Mouse (Mus musculus): ENCODE data around the gene Gm4353.
"Not testable (repeated sequence)": the region's sequence is repeated elsewhere in the genome, so short reads cannot be mapped to it uniquely, and the experiment has no call there.

The Gm4353 gene

GRCm38 (mm10) chr7:116084366-116084765 lies at the start of gene Gm4353:
Gene Gm4353, minus strand, starts transcription at chr7:116084635.
- DNase-seq (ENCODE audit: low spot score), result not testable (repeated sequence)

- DNase-seq (ENCODE audit: low spot score), result peak; percentile 70
These were observed 47.6 kb upstream of the Gm4353 start for GRCm38 (mm10) chr7:116132078-116132477.

GRCm38 (mm10) chr7:116131390-116131789 lies 47.0 kb upstream of the Gm4353 start:
- no peak for DNase-seq (ENCODE audit: low spot score)

- DNase-seq (ENCODE audit: low spot score), result no peak
These were observed 44.9 kb upstream of the Gm4353 start for GRCm38 (mm10) chr7:116129374-116129773.

GRCm38 (mm10) chr7:116128286-116128685 lies 43.9 kb upstream of the Gm4353 start:
- DNase-seq (ENCODE audit: low spot score), result no peak

GRCm38 (mm10) chr7:116127052-116127451 lies 42.6 kb upstream of the Gm4353 start:
- no peak for DNase-seq (ENCODE audit: low spot score)

- no peak for DNase-seq (ENCODE audit: low spot score)
These were observed 41.2 kb upstream of the Gm4353 start for GRCm38 (mm10) chr7:116125671-116126070.

GRCm38 (mm10) chr7:116124057-116124456 lies 39.6 kb upstream of the Gm4353 start:
- no peak for DNase-seq (ENCODE audit: low spot score)

GRCm38 (mm10) chr7:116123597-116123985 lies 39.2 kb upstream of the Gm4353 start:
- no peak for DNase-seq (ENCODE audit: low spot score)

GRCm38 (mm10) chr7:116122981-116123596 lies 38.7 kb upstream of the Gm4353 start:
- DNase-seq (ENCODE audit: low spot score), result no peak

GRCm38 (mm10) chr7:116121202-116121601 lies 36.8 kb upstream of the Gm4353 start:
- no peak for DNase-seq (ENCODE audit: low spot score)

- no peak for DNase-seq (ENCODE audit: low spot score)
These were observed 36.3 kb upstream of the Gm4353 start for GRCm38 (mm10) chr7:116120737-116121136.

GRCm38 (mm10) chr7:116119306-116119857 lies 34.9 kb upstream of the Gm4353 start:
- no peak for DNase-seq (ENCODE audit: low spot score)

- DNase-seq (ENCODE audit: low spot score), result no peak
These were observed 31.6 kb upstream of the Gm4353 start for GRCm38 (mm10) chr7:116115991-116116390.

- DNase-seq (ENCODE audit: low spot score), result no peak
These were observed 30.9 kb upstream of the Gm4353 start for GRCm38 (mm10) chr7:116115216-116115930.

GRCm38 (mm10) chr7:116111546-116111945 lies 27.1 kb upstream of the Gm4353 start:
- DNase-seq (ENCODE audit: low spot score), result no peak

- no peak for DNase-seq (ENCODE audit: low spot score)
These were observed 26.2 kb upstream of the Gm4353 start for GRCm38 (mm10) chr7:116110661-116111060.

- no peak for DNase-seq (ENCODE audit: low spot score)
These were observed 18.7 kb upstream of the Gm4353 start for GRCm38 (mm10) chr7:116103091-116103490.

- DNase-seq (ENCODE audit: low spot score), result no peak
These were observed 15.6 kb upstream of the Gm4353 start for GRCm38 (mm10) chr7:116099952-116100528.

GRCm38 (mm10) chr7:116093466-116093850 lies 9.0 kb upstream of the Gm4353 start:
- no peak for DNase-seq (ENCODE audit: low spot score)

- peak; percentile 98 for DNase-seq (ENCODE audit: low spot score)
These were observed 8.5 kb upstream of the Gm4353 start for GRCm38 (mm10) chr7:116092710-116093465.

- DNase-seq (ENCODE audit: low spot score), result no peak
These were observed 23.7 kb downstream of the Gm4353 start for GRCm38 (mm10) chr7:116060739-116061138.

All from yolk sac, embryonic 10.5 days (tissue).